Mouse (Mus musculus) CH12.LX (cell line): ENCODE measurements around the gene Tmco5.

Experiments
- CTCF ChIP-seq, 2 experiments: IDR thresholded peaks in 1 of 2; conservative IDR thresholded peaks in 1 of 2; 2 replicates each; pipeline ENCODE4 v1.5.1; 2011 to 2012; ENCODE audit warnings: low read depth in 2 of 2, low read length in 2 of 2, improper control_type of control experiment in 1 of 2, inconsistent platforms in 1 of 2, mild to moderate bottlenecking in 1 of 2, moderate library complexity in 1 of 2
- EP300 ChIP-seq: IDR thresholded peaks from 2 replicates; pipeline ENCODE4 v1.6.1; 2011; ENCODE audit warnings: low read length, improper control_type of control experiment
- ETS1 ChIP-seq: conservative IDR thresholded peaks from 2 replicates; pipeline ENCODE4 v1.6.1; 2012; ENCODE audit warnings: low read depth, mild to moderate bottlenecking, inconsistent platforms, low read length, improper control_type of control experiment, moderate library complexity
- KAT2A ChIP-seq: IDR thresholded peaks from 2 replicates; pipeline ENCODE4 v1.6.1; 2012; ENCODE audit warnings: low read length, improper control_type of control experiment, inconsistent platforms; ENCODE audit not compliant: insufficient replicate concordance
- MEF2A ChIP-seq: IDR thresholded peaks from 2 replicates; pipeline ENCODE4 v1.6.1; 2014; ENCODE audit warnings: low read depth, mild to moderate bottlenecking, inconsistent platforms, low read length, improper control_type of control experiment, borderline replicate concordance
- NELFE ChIP-seq: IDR thresholded peaks from 2 replicates; pipeline ENCODE4 v1.6.1; 2011; ENCODE audit warnings: low read depth, low read length, improper control_type of control experiment
- USF2 ChIP-seq: conservative IDR thresholded peaks from 2 replicates; pipeline ENCODE4 v1.6.1; 2011; ENCODE audit warnings: low read depth, low read length, improper control_type of control experiment

DNA sequence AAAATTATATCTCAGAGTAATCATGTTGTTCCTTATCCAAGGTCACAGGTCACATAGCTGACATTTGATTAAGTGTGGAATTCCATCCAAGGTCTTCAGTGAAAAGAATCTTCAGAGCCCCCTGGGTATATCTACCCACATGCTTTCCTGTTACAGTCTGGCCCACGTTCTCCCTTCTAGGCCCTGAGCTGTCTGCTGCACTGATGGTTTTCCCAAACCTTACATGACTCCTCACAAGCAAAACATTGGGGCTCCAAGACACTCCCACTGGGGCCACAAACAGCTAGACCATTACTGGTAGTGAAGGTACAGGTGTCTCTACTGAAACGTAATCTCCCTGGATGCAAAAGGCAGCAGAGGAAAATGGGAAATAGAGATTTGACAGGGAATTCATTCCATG is 57.9 kb downstream of the Tmco5 start:
- TF ChIP-seq CTCF (conservative IDR thresholded peaks at IDR 0.05 in 1 of 2, IDR thresholded peaks at IDR 0.05 in 1 of 2; ENCODE audit: low read depth in 2 of 2, low read length in 2 of 2): no peak
- TF ChIP-seq NELFE: no peak
- no peak for TF ChIP-seq KAT2A
- no peak for TF ChIP-seq EP300
- TF ChIP-seq ETS1: no peak
- no peak for TF ChIP-seq MEF2A
- no peak for TF ChIP-seq USF2
